Mouse (Mus musculus): ENCODE data around the gene Aqp3. TPM values are rescaled to one million over a fixed set of nuclear protein-coding genes. Genes with fewer than 3 reads are reported as not detected.
A peak's percentile ranks its signal among the peaks of the same experiment; 100 is the strongest.
"Not testable (repeated sequence)": the region's sequence is repeated elsewhere in the genome, so short reads cannot be mapped to it uniquely, and the experiment has no call there.

Gene Aqp3
- total RNA-seq, 2 experiments from 2014 or later = 0.63 to 0.76 TPM

GRCm38 (mm10) chr4:41107440-41107839, 9.5 kb upstream of the Aqp3 start:
- no peak for DNase-seq

GRCm38 (mm10) chr4:41102901-41103300, 4.9 kb upstream of the Aqp3 start:
- DNase-seq = peak; percentile 83

- no peak for DNase-seq
Observed at GRCm38 (mm10) chr4:41100986-41101385, 3.0 kb upstream of the Aqp3 start.

- DNase-seq = no peak
Observed at GRCm38 (mm10) chr4:41098577-41098951, 581 bp upstream of the Aqp3 start.

- no peak for DNase-seq
Observed at GRCm38 (mm10) chr4:41097381-41097780, 602 bp downstream of the Aqp3 start.

- no peak for DNase-seq
Observed at GRCm38 (mm10) chr4:41096794-41097193, 1.2 kb downstream of the Aqp3 start.

- peak; percentile 37 for DNase-seq
Observed at GRCm38 (mm10) chr4:41096169-41096568, 1.8 kb downstream of the Aqp3 start.

GRCm38 (mm10) chr4:41094361-41094760, 3.6 kb downstream of the Aqp3 start:
- peak; percentile 73 for DNase-seq

- no peak for DNase-seq
Observed at GRCm38 (mm10) chr4:41092958-41093357, 5.0 kb downstream of the Aqp3 start.

GRCm38 (mm10) chr4:41091391-41091790, 6.6 kb downstream of the Aqp3 start:
- DNase-seq = no peak

- no peak for DNase-seq
Observed at GRCm38 (mm10) chr4:41089705-41090104, 8.3 kb downstream of the Aqp3 start.

- DNase-seq = no peak
Observed at GRCm38 (mm10) chr4:41089189-41089588, 8.8 kb downstream of the Aqp3 start.

GRCm38 (mm10) chr4:41087459-41088298, 10.3 kb downstream of the Aqp3 start:
- no peak for DNase-seq

GRCm38 (mm10) chr4:41086947-41087346, 11.0 kb downstream of the Aqp3 start:
- DNase-seq = no peak

GRCm38 (mm10) chr4:41084819-41085218, 13.2 kb downstream of the Aqp3 start:
- DNase-seq = no peak

- not testable (repeated sequence) for DNase-seq
Observed at GRCm38 (mm10) chr4:41082803-41083202, 15.2 kb downstream of the Aqp3 start.

GRCm38 (mm10) chr4:41081733-41082132, 16.2 kb downstream of the Aqp3 start:
- no peak for DNase-seq

GRCm38 (mm10) chr4:41078726-41079125, 19.3 kb downstream of the Aqp3 start:
- DNase-seq = no peak

- peak; percentile 53 for DNase-seq
Observed at GRCm38 (mm10) chr4:41074461-41074860, 23.5 kb downstream of the Aqp3 start.

- DNase-seq = no peak
Observed at GRCm38 (mm10) chr4:41073008-41073817, 24.8 kb downstream of the Aqp3 start.

- DNase-seq = no peak
Observed at GRCm38 (mm10) chr4:41071500-41072429, 26.2 kb downstream of the Aqp3 start.

GRCm38 (mm10) chr4:41065196-41065595, 32.8 kb downstream of the Aqp3 start:
- DNase-seq = no peak
